In the genomic region with DNA sequence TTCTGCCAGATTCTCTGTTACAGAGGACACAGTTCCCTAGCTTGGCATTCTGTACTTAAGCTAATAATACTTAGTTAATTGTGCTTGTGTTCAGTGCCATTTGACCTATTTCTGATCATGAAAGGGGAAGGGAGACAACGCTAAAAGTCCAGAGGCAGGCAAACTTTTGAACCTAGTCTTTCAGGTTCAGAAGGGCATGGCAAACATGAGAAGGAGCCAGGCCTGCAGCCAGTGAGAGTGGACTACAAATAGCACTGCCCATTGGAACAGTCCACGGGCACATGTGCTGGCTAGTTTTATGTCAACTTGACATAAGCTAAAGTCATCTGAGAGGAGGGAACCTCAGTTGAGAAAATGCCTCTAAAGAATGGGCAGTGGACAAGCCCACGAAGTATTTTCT, we compare ENCODE assay signal across 23 mouse cellular contexts. TPM values are rescaled to one million over a fixed set of nuclear protein-coding genes. Genes with fewer than 3 reads are reported as not detected.
DNase-seq lines count a peak whose midpoint lies in the region; ATAC-seq and TF ChIP-seq lines count a peak whose summit lies in the region.
"Had no signal": no experiment of that assay in that cellular context is flagged by ENCODE, and none has a peak within 500 bp of the region (broad histone marks: within the 10 kb centered on the region; RNA-seq: fewer than 3 reads in every experiment).

No protein-coding gene starts in this region.

- no peak for TF ChIP-seq CTCF in gastrocnemius, adult 2 months (IDR thresholded peaks at IDR 0.05)

- no peak overlapping the region for H3K9ac ChIP-seq in liver, embryonic 16.5 days (ENCODE audit: low read depth, low read length)
- H3K9ac ChIP-seq: heart, embryonic 12.5 days; hindbrain, embryonic 12.5 days; limb, embryonic 13.5 days had no signal

- H3K9me3 ChIP-seq in liver, embryonic 16.5 days (replicated peaks; ENCODE audit: control insufficient read depth, low read length) = no peaks in the 10 kb centered on the region
- H3K9me3 ChIP-seq: heart, embryonic 12.5 days; hindbrain, embryonic 12.5 days; limb, embryonic 13.5 days; midbrain, embryonic 10.5 days had no signal

- DNase-seq in gastrocnemius, adult 18-20 months (ENCODE audit: low spot score) = peak; percentile 45
- no peak for DNase-seq in gastrocnemius, postnatal 4 days (ENCODE audit: low spot score in 2 of 2)
- DNase-seq in kidney, adult 9 months = peak; percentile 48
- DNase-seq in kidney, postnatal 4 days = no peak
- DNase-seq in gastrocnemius, adult 2 months = peak; percentile 78
- no peak for DNase-seq in frontal cortex, postnatal 14 days (ENCODE audit: low spot score in 2 of 2)
- DNase-seq in testis, postnatal 10 days (ENCODE audit: low spot score) = no peak
- DNase-seq: adrenal gland, postnatal 14 days; cerebellum, adult 11 months; cerebellum, postnatal 10 days; heart, postnatal 14 days; right cerebral cortex, postnatal 14 days; thymus, postnatal 25 days had no signal

- no peaks in the 10 kb centered on the region for H3K27me3 ChIP-seq in liver, embryonic 16.5 days (ENCODE audit: control insufficient read depth, insufficient read depth, low read depth, low read length)
- H3K27me3 ChIP-seq: heart, embryonic 12.5 days; hindbrain, embryonic 12.5 days; limb, embryonic 13.5 days; Patski had no signal

- H3K4me2 ChIP-seq in liver, embryonic 16.5 days (ENCODE audit: low read depth, low read length) = no peak overlapping the region
- H3K4me2 ChIP-seq: heart, embryonic 12.5 days; hindbrain, embryonic 12.5 days; limb, embryonic 13.5 days had no signal

- no peak overlapping the region for H3K4me3 ChIP-seq in gastrocnemius, adult 2 months
- H3K4me3 ChIP-seq in liver, embryonic 16.5 days (ENCODE audit: low read depth, low read length) = no peak overlapping the region
- H3K4me3 ChIP-seq: heart, embryonic 12.5 days; hindbrain, embryonic 12.5 days; limb, embryonic 13.5 days; midbrain, embryonic 10.5 days had no signal

- no peaks in the 10 kb centered on the region for H3K4me1 ChIP-seq in liver, embryonic 16.5 days (ENCODE audit: control insufficient read depth, low read depth, low read length)
- H3K4me1 ChIP-seq: heart, embryonic 12.5 days; hindbrain, embryonic 12.5 days; midbrain, embryonic 10.5 days had no signal

- H3K36me3 ChIP-seq in liver, embryonic 16.5 days (ENCODE audit: control insufficient read depth, insufficient read depth) = no peaks in the 10 kb centered on the region
- H3K36me3 ChIP-seq: heart, embryonic 12.5 days; hindbrain, embryonic 12.5 days; limb, embryonic 13.5 days; midbrain, embryonic 10.5 days had no signal

- WGBS in liver, embryonic 16.5 days (ENCODE audit: insufficient replicate concordance) = 58% methylated on average over 3 of the region's 3 CpGs

- intact Hi-C loops in gastrocnemius, adult 2 months (cut with DNase I) = no loop called here

- ATAC-seq in liver, embryonic 16.5 days (ENCODE audit: low read depth) = peak; percentile 75
- ATAC-seq: CD4-positive, CD25-positive, alpha-beta regulatory T cell, adult 4 months; forebrain, embryonic 16.5 days; Patski had no signal

- H3K27ac ChIP-seq in gastrocnemius, adult 2 months = peak overlapping the region; percentile 63
- H3K27ac ChIP-seq in liver, embryonic 16.5 days (ENCODE audit: low read length) = peak overlapping the region; percentile 45
- H3K27ac ChIP-seq: hindbrain, embryonic 12.5 days; limb, embryonic 13.5 days; macrophage; midbrain, embryonic 10.5 days had no signal

RNA-seq across cellular contexts. Expression of gene Igfbp2, which starts 51.1 kb away (rescaled TPM):
- under 1 TPM; 0.28 to 0.62 TPM for total RNA-seq in gastrocnemius, adult 18-20 months (2021)
- 10 to 100 TPM; 45.6 to 56.5 TPM for total RNA-seq in gastrocnemius, postnatal 4 days (2021)
- total RNA-seq in gastrocnemius, adult 2 months (2021) = not detected
- 13.4 and 17.9 TPM in 2 replicates for polyA plus RNA-seq in liver, embryonic 16.5 days (2015; fragmentation: Nextera tagmentation; extraction: Ambion mirVana)
- total RNA-seq: neutrophil, adult 5-6 weeks had no signal
- polyA plus RNA-seq: CD4-positive, CD25-positive, alpha-beta regulatory T cell, adult 4 months; macrophage had no signal

Comparison
In these comparisons a context has a peak if more than half of its experiments do, and no peak if none do; other contexts are left out.
1. DNase-seq: peak in gastrocnemius, adult 18-20 months (single experiment), kidney, adult 9 months (single experiment) and gastrocnemius, adult 2 months (single experiment); none in gastrocnemius, postnatal 4 days (0 of 2), kidney, postnatal 4 days (0 of 2), frontal cortex, postnatal 14 days (0 of 2) and testis, postnatal 10 days (single experiment).
2. RNA of gene Igfbp2, which starts 51.1 kb away (total RNA-seq): 45.6 to 56.5 TPM in gastrocnemius, postnatal 4 days; 0.28 to 0.62 TPM in gastrocnemius, adult 18-20 months and not detected in gastrocnemius, adult 2 months; every median in the first group is over 10 times any median in the second.